Mouse (Mus musculus): ENCODE measurements around the gene Gfral.

Gfral gene

GRCm38 (mm10) chr9:76213557-76213956, at the start of gene Gfral:
Gene Gfral, minus strand, starts transcription at chr9:76213657.
- no peak for DNase-seq

- no peak for DNase-seq
Observed at GRCm38 (mm10) chr9:76257731-76258130, 44.3 kb upstream of the Gfral start.

- no peak for DNase-seq
Observed at GRCm38 (mm10) chr9:76252544-76252943, 39.1 kb upstream of the Gfral start.

GRCm38 (mm10) chr9:76252109-76252508, 38.7 kb upstream of the Gfral start:
- no peak for DNase-seq

- DNase-seq, result no peak
Observed at GRCm38 (mm10) chr9:76242322-76242721, 28.9 kb upstream of the Gfral start.

- DNase-seq, result no peak
Observed at GRCm38 (mm10) chr9:76237946-76238345, 24.5 kb upstream of the Gfral start.

- DNase-seq, result no peak
Observed at GRCm38 (mm10) chr9:76237243-76237642, 23.8 kb upstream of the Gfral start.

GRCm38 (mm10) chr9:76236626-76237025, 23.2 kb upstream of the Gfral start:
- peak; percentile 44 for DNase-seq

- no peak for DNase-seq
Observed at GRCm38 (mm10) chr9:76235945-76236503, 22.6 kb upstream of the Gfral start.

- no peak for DNase-seq
Observed at GRCm38 (mm10) chr9:76234899-76235298, 21.4 kb upstream of the Gfral start.

- DNase-seq, result no peak
Observed at GRCm38 (mm10) chr9:76230400-76230799, 16.9 kb upstream of the Gfral start.

- peak; percentile 7 for DNase-seq
Observed at GRCm38 (mm10) chr9:76217178-76217975, 3.9 kb upstream of the Gfral start.

GRCm38 (mm10) chr9:76214678-76215077, 1.2 kb upstream of the Gfral start:
- no peak for DNase-seq

- DNase-seq, result no peak
Observed at GRCm38 (mm10) chr9:76196917-76197316, 16.5 kb downstream of the Gfral start.

GRCm38 (mm10) chr9:76179221-76179620, 34.2 kb downstream of the Gfral start:
- DNase-seq, result no peak

GRCm38 (mm10) chr9:76172686-76173295, 40.7 kb downstream of the Gfral start:
- no peak for DNase-seq

- peak; percentile 5 for DNase-seq
Observed at GRCm38 (mm10) chr9:76168355-76168754, 45.1 kb downstream of the Gfral start.

GRCm38 (mm10) chr9:76162446-76162845, 51.0 kb downstream of the Gfral start:
- DNase-seq, result no peak

GRCm38 (mm10) chr9:76145593-76145992, 67.9 kb downstream of the Gfral start:
- no peak for DNase-seq

- no peak for DNase-seq
Observed at GRCm38 (mm10) chr9:76138378-76139109, 74.9 kb downstream of the Gfral start.

GRCm38 (mm10) chr9:76134042-76134441, 79.4 kb downstream of the Gfral start:
- no peak for DNase-seq

GRCm38 (mm10) chr9:76129353-76129752, 84.1 kb downstream of the Gfral start:
- DNase-seq, result no peak

GRCm38 (mm10) chr9:76124249-76124648, 89.2 kb downstream of the Gfral start:
- DNase-seq, result no peak

All from cerebellum, adult 8-10 months (tissue).